Mouse (Mus musculus): ENCODE data around the gene Abcc1.

DNA sequence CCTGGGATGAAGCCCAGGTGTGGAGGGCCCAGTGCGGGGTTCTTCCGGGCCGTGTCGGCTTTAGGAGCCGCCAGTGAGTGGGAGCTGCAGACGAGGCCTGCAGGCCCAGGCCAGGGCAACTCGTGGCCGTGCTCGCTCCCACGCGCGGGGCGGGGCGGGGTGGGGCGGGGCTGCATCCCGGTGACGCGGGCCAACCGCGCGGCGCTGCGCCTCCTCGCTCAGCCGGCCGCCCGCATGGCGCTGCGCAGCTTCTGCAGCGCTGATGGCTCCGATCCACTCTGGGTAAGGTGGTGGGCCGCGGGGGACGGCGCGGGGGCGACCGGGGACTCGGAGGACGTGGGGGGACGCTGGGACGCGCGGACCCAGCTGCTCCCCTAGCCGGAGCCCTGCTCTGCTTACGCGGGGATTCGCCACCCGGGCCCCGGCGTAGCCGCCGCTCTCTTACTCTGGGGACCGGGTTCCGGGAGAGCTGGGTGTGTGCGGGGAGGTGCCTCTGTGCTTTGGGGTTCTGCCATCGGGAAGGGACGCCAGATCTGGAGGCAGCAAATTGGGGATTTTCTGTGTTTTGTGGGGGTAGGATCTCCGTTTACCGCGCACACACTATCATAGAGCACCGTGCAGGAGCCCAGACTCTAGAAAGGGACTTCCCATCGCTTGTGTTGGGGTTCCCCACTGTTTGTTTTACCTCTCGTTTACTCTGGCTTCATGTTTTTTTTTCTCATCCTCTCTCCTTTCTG is at the start of gene Abcc1:
- TF ChIP-seq CTCF (IDR thresholded peaks at IDR 0.05; ENCODE audit: borderline replicate concordance, insufficient read depth, low read depth, low read length) = no peak
- TF ChIP-seq POLR2A (IDR thresholded peaks at IDR 0.05; ENCODE audit: borderline replicate concordance, insufficient read depth, low read length) = peak; percentile 72

Measured in cerebellum, adult 2 months (tissue).